ENCODE assay signal across 26 mouse cellular contexts in the genomic region with DNA sequence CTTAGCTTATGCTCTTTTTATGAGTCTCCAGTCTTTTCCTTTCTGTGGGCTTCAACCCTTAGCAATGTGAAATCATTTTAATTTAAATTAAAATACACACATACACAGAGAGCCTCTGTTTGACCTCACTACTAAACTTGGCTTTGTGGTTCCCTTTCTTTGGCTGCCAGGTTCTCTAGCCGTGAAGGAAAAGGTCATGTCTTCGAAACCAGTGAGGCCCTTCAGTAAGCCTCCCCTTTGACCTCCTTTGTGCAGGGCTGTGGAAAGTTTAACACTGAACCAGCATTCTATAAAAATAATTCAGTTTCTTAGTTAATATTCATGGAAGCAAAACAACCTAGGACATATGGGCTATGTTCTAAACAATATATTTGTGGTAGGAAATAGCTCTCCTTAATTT.
A peak's percentile ranks its signal among the peaks of the same experiment; 100 is the strongest.
DNase-seq lines count a peak whose midpoint lies in the region; ATAC-seq and TF ChIP-seq lines count a peak whose summit lies in the region.
"Had no signal": no experiment of that assay in that cellular context is flagged by ENCODE, and none has a peak within 500 bp of the region (broad histone marks: within the 10 kb centered on the region; RNA-seq: fewer than 3 reads in every experiment).

No protein-coding gene starts in this region.

- H3K9me3 ChIP-seq in neural tube, embryonic 15.5 days (replicated peaks): no peaks in the 10 kb centered on the region
- H3K9me3 ChIP-seq: embryonic facial prominence, embryonic 13.5 days; embryonic facial prominence, embryonic 15.5 days; forebrain, embryonic 10.5 days; forebrain, embryonic 12.5 days had no signal

- peak overlapping the region; percentile 78 for H3K27ac ChIP-seq in heart, adult 2 months
- H3K27ac ChIP-seq in neural tube, embryonic 15.5 days (replicated peaks): no peak overlapping the region
- H3K27ac ChIP-seq: embryonic facial prominence, embryonic 13.5 days; embryonic facial prominence, embryonic 15.5 days; forebrain, embryonic 10.5 days; forebrain, embryonic 12.5 days had no signal

- H3K4me3 ChIP-seq in heart, adult 2 months: no peak overlapping the region
- H3K4me3 ChIP-seq in neural tube, embryonic 15.5 days (replicated peaks): no peak overlapping the region
- H3K4me3 ChIP-seq: embryonic facial prominence, embryonic 13.5 days; embryonic facial prominence, embryonic 15.5 days; erythroblast, embryonic 14.5 days; forebrain, embryonic 10.5 days; forebrain, embryonic 12.5 days had no signal

- TF ChIP-seq CTCF in heart, adult 2 months (IDR thresholded peaks at IDR 0.05): no peak

- WGBS in heart, adult 2 months: 43% methylated on average over 2 of the region's 2 CpGs
- 60% methylated on average over 2 of the region's 2 CpGs for WGBS in neural tube, embryonic 15.5 days

- H3K4me2 ChIP-seq in neural tube, embryonic 15.5 days: no peak overlapping the region
- H3K4me2 ChIP-seq: embryonic facial prominence, embryonic 13.5 days; embryonic facial prominence, embryonic 15.5 days; forebrain, embryonic 12.5 days had no signal

- TF ChIP-seq POLR2A in heart, adult 2 months (IDR thresholded peaks at IDR 0.05; ENCODE audit: insufficient read depth, low read depth, low read length): no peak

- TF ChIP-seq EP300 in heart, adult 2 months (IDR thresholded peaks at IDR 0.05; ENCODE audit: insufficient read depth, low read depth, low read length): no peak

- H3K36me3 ChIP-seq in heart, adult 2 months (ENCODE audit: control insufficient read depth, insufficient read depth, low read length): peaks cover 12% of the 10 kb centered on the region
- no peaks in the 10 kb centered on the region for H3K36me3 ChIP-seq in neural tube, embryonic 15.5 days
- H3K36me3 ChIP-seq: embryonic facial prominence, embryonic 13.5 days; embryonic facial prominence, embryonic 15.5 days; forebrain, embryonic 10.5 days; forebrain, embryonic 12.5 days; G1E had no signal

- DNase-seq in adrenal gland, postnatal 14 days: peak; percentile 16
- no peak for DNase-seq in adrenal gland, adult 18-20 months (ENCODE audit: low spot score in 2 of 2)
- DNase-seq in heart, adult 2 months: no peak
- no peak for DNase-seq in heart, adult 8-10 months (ENCODE audit: low spot score)
- DNase-seq: adrenal gland, adult 8-10 months; adrenal gland, postnatal 25 days; B cell, adult 2 months; cerebellum, adult 11-12 months; cerebellum, adult 8-10 months; cerebellum, adult 9-11 months; cerebellum, postnatal 14 days; cerebellum, postnatal 36 days; embryo, embryonic 11 days had no signal

- H3K79me2 ChIP-seq in heart, adult 2 months (replicated peaks; ENCODE audit: control insufficient read depth, insufficient read depth, low read length): no peaks in the 10 kb centered on the region

- no peak overlapping the region for H3K9ac ChIP-seq in heart, adult 2 months (ENCODE audit: low read depth, low read length)
- no peak overlapping the region for H3K9ac ChIP-seq in neural tube, embryonic 15.5 days (replicated peaks)
- H3K9ac ChIP-seq: embryonic facial prominence, embryonic 13.5 days; embryonic facial prominence, embryonic 15.5 days; forebrain, embryonic 12.5 days had no signal

- H3K4me1 ChIP-seq in heart, adult 2 months (ENCODE audit: control insufficient read depth, insufficient read depth, low read length): peaks cover 12% of the 10 kb centered on the region
- peaks cover 7% of the 10 kb centered on the region for H3K4me1 ChIP-seq in neural tube, embryonic 15.5 days
- H3K4me1 ChIP-seq: embryonic facial prominence, embryonic 13.5 days; embryonic facial prominence, embryonic 15.5 days; forebrain, embryonic 12.5 days had no signal

- ATAC-seq in neural tube, embryonic 15.5 days (ENCODE audit: low FRiP score): no peak
- ATAC-seq: activated CD4-positive, CD25-positive, alpha-beta regulatory T cell, adult 4 months; CD4-positive, CD25-positive, alpha-beta regulatory T cell, adult 4 months; forebrain, embryonic 14.5 days; forebrain, embryonic 16.5 days; Patski had no signal

- intact Hi-C loops in heart, adult 2 months (cut with DNase I): no loop called here

- no peaks in the 10 kb centered on the region for H3K27me3 ChIP-seq in heart, adult 2 months (ENCODE audit: control insufficient read depth, insufficient read depth, low read length)
- H3K27me3 ChIP-seq in neural tube, embryonic 15.5 days (replicated peaks): no peaks in the 10 kb centered on the region
- H3K27me3 ChIP-seq: CH12.LX; embryonic facial prominence, embryonic 13.5 days; embryonic facial prominence, embryonic 15.5 days; forebrain, embryonic 12.5 days; Patski had no signal
